Mouse (Mus musculus) thymus, adult 2 months (tissue): ENCODE results near the gene Asb11. TPM values are rescaled to one million over a fixed set of nuclear protein-coding genes. Genes with fewer than 3 reads are reported as not detected.

Experiments used
- DNase-seq: peaks from one replicate; pipeline ENCODE4 v3.0.0; 2021
- H3K27ac ChIP-seq: fragments of 200-500 bp; 2 replicates; pipeline ENCODE4 v1.5.1; 2012; ENCODE audit warnings: low read length, control low read depth; ENCODE audit not compliant: control insufficient read depth, insufficient read depth
- H3K27me3 ChIP-seq: fragments of 200-500 bp; 2 replicates; pipeline ENCODE4 v1.6.1; 2012; ENCODE audit warnings: mild to moderate bottlenecking, low read length, moderate library complexity, mixed read lengths; ENCODE audit not compliant: control insufficient read depth, insufficient read depth
- H3K36me3 ChIP-seq: fragments of 200-500 bp; 2 replicates; pipeline ENCODE4 v1.6.1; 2012; ENCODE audit warnings: mild to moderate bottlenecking, low read length, moderate library complexity; ENCODE audit not compliant: control insufficient read depth, insufficient read depth
- H3K4me1 ChIP-seq: fragments of 200-500 bp; replicated peaks from 2 replicates; pipeline ENCODE4 v1.6.1; 2012; ENCODE audit warnings: low read length; ENCODE audit not compliant: control insufficient read depth, insufficient read depth
- H3K4me3 ChIP-seq: fragments of 200-500 bp; 2 replicates; pipeline ENCODE4 v1.5.1; 2012; ENCODE audit warnings: mild to moderate bottlenecking, low read length, control low read depth, moderate library complexity; ENCODE audit not compliant: control insufficient read depth, insufficient read depth
- CTCF ChIP-seq: fragments of 200-500 bp; IDR thresholded peaks from 2 replicates; pipeline ENCODE4 v1.5.1; 2012; ENCODE audit warnings: mild to moderate bottlenecking, control low read depth, low read length, moderate library complexity, borderline replicate concordance; ENCODE audit not compliant: control insufficient read depth, poor library complexity, insufficient read depth; ENCODE audit errors: extremely low read depth
- POLR2A ChIP-seq: fragments of 200-500 bp; IDR thresholded peaks from 2 replicates; pipeline ENCODE4 v1.6.1; 2012; ENCODE audit warnings: mild to moderate bottlenecking, low read length, control low read depth, moderate library complexity; ENCODE audit not compliant: control insufficient read depth, poor library complexity, insufficient read depth; ENCODE audit errors: extremely low read depth
- WGBS: fragments of 180-500 bp; shearing (Covaris S2); methylation state at CpG from one replicate; pipeline ENCODE4 v1.1.7; 2018; 5-methylcytosine and 5-hydroxymethylcytosine counted together
- polyA plus RNA-seq: library from polyadenylated mRNA; depleted of rRNA; stranded (reverse); fragments of >200 nt; gene quantifications from 2 replicates; pipeline ENCODE4 v1.2.3, GENCODE M21; 2012

Gene Asb11
- polyA plus RNA-seq, 1 experiment, result 3.9 TPM

GRCm38 (mm10) chrX:164440140-164440539 lies 3.3 kb downstream of the Asb11 start:
- TF ChIP-seq POLR2A (no peak), CTCF (no peak)
- DNase-seq, result no peak
- Histone ChIP-seq H3K4me1 (no peaks in the 10 kb centered on the region), H3K4me3 (no peak overlapping the region), H3K36me3 (no peaks in the 10 kb centered on the region), H3K27ac (no peak overlapping the region), H3K27me3 (no peaks in the 10 kb centered on the region)
- WGBS, result 94% methylated on average over 2 of the region's 2 CpGs

GRCm38 (mm10) chrX:164440703-164441102 lies 3.9 kb downstream of the Asb11 start:
- no peaks in the 10 kb centered on the region for H3K4me1 ChIP-seq
- H3K4me3 ChIP-seq, result no peak overlapping the region
- DNase-seq, result no peak
- H3K27ac ChIP-seq, result no peak overlapping the region
- WGBS, result 90% methylated on average over 3 of the region's 3 CpGs
- no peak for TF ChIP-seq CTCF
- TF ChIP-seq POLR2A, result no peak
- no peaks in the 10 kb centered on the region for H3K36me3 ChIP-seq
- no peaks in the 10 kb centered on the region for H3K27me3 ChIP-seq

GRCm38 (mm10) chrX:164441306-164441705 lies 4.5 kb downstream of the Asb11 start:
- no peaks in the 10 kb centered on the region for H3K4me1 ChIP-seq
- 90% methylated on average over 3 of the region's 3 CpGs for WGBS
- no peaks in the 10 kb centered on the region for H3K27me3 ChIP-seq
- no peak overlapping the region for H3K4me3 ChIP-seq
- TF ChIP-seq POLR2A (no peak), CTCF (no peak)
- DNase-seq, result no peak
- no peak overlapping the region for H3K27ac ChIP-seq
- no peaks in the 10 kb centered on the region for H3K36me3 ChIP-seq

GRCm38 (mm10) chrX:164445601-164446000 lies 8.8 kb downstream of the Asb11 start:
- Histone ChIP-seq H3K4me1 (no peaks in the 10 kb centered on the region), H3K27me3 (no peaks in the 10 kb centered on the region), H3K4me3 (no peak overlapping the region), H3K36me3 (no peaks in the 10 kb centered on the region), H3K27ac (no peak overlapping the region)
- TF ChIP-seq POLR2A (no peak), CTCF (no peak)
- no peak for DNase-seq
- WGBS, result 97% methylated on average over 12 of the region's 12 CpGs

- H3K4me3 ChIP-seq, result no peak overlapping the region
- H3K36me3 ChIP-seq, result no peaks in the 10 kb centered on the region
- no peak for TF ChIP-seq CTCF
- TF ChIP-seq POLR2A, result no peak
- H3K27me3 ChIP-seq, result no peaks in the 10 kb centered on the region
- no peaks in the 10 kb centered on the region for H3K4me1 ChIP-seq
- peak; percentile 15 for DNase-seq
- no peak overlapping the region for H3K27ac ChIP-seq
- 96% methylated on average over 10 of the region's 10 CpGs for WGBS
These were observed 9.3 kb downstream of the Asb11 start for GRCm38 (mm10) chrX:164446106-164446551.

- no peak for DNase-seq
- WGBS, result 93% methylated on average over 9 of the region's 9 CpGs
- Histone ChIP-seq H3K36me3 (no peaks in the 10 kb centered on the region), H3K27me3 (no peaks in the 10 kb centered on the region), H3K4me3 (no peak overlapping the region), H3K4me1 (no peaks in the 10 kb centered on the region), H3K27ac (no peak overlapping the region)
- no peak for TF ChIP-seq POLR2A
- TF ChIP-seq CTCF, result no peak
These were observed 10.3 kb downstream of the Asb11 start for GRCm38 (mm10) chrX:164446835-164447681.
